Mouse (Mus musculus) 416B (cell line): Measurements from ENCODE around the gene Rassf4.

Experiments
- DNase-seq: peaks from one replicate; pipeline ENCODE4 v3.0.0; 2011; ENCODE audit warnings: low read depth

Gene Rassf4

GRCm38 (mm10) chr6:116673471-116674282, at the start of gene Rassf4:
TSS of gene Rassf4 (minus strand) at chr6:116673952.
- no peak for DNase-seq

GRCm38 (mm10) chr6:116718920-116719319, 45.2 kb upstream of the Rassf4 start:
- DNase-seq = no peak

- DNase-seq = no peak
Measured at GRCm38 (mm10) chr6:116718361-116718760, 44.6 kb upstream of the Rassf4 start.

- no peak for DNase-seq
Measured at GRCm38 (mm10) chr6:116717851-116718250, 44.1 kb upstream of the Rassf4 start.

- no peak for DNase-seq
Measured at GRCm38 (mm10) chr6:116716666-116717065, 42.9 kb upstream of the Rassf4 start, which contains the start of gene Tmem72. TSS of gene Tmem72 (minus strand) at chr6:116716913.

- DNase-seq = no peak
Measured at GRCm38 (mm10) chr6:116715166-116715565, 41.4 kb upstream of the Rassf4 start.

GRCm38 (mm10) chr6:116714576-116714975, 40.8 kb upstream of the Rassf4 start:
- DNase-seq = no peak

GRCm38 (mm10) chr6:116713966-116714365, 40.2 kb upstream of the Rassf4 start:
- DNase-seq = no peak

- no peak for DNase-seq
Measured at GRCm38 (mm10) chr6:116712503-116712902, 38.8 kb upstream of the Rassf4 start.

GRCm38 (mm10) chr6:116712062-116712461, 38.3 kb upstream of the Rassf4 start:
- DNase-seq = no peak

- no peak for DNase-seq
Measured at GRCm38 (mm10) chr6:116704320-116704719, 30.6 kb upstream of the Rassf4 start.

GRCm38 (mm10) chr6:116700821-116701220, 27.1 kb upstream of the Rassf4 start:
- DNase-seq = peak; percentile 14

GRCm38 (mm10) chr6:116697896-116698425, 24.2 kb upstream of the Rassf4 start:
- DNase-seq = no peak

- peak; percentile 66 for DNase-seq
Measured at GRCm38 (mm10) chr6:116697413-116697812, 23.7 kb upstream of the Rassf4 start.

GRCm38 (mm10) chr6:116694346-116694745, 20.6 kb upstream of the Rassf4 start:
- no peak for DNase-seq

- DNase-seq = no peak
Measured at GRCm38 (mm10) chr6:116693639-116694038, 19.9 kb upstream of the Rassf4 start.

GRCm38 (mm10) chr6:116682317-116682716, 8.6 kb upstream of the Rassf4 start:
- peak; percentile 72 for DNase-seq

GRCm38 (mm10) chr6:116679563-116680288, 6.0 kb upstream of the Rassf4 start:
- no peak for DNase-seq

- DNase-seq = no peak
Measured at GRCm38 (mm10) chr6:116677321-116677720, 3.6 kb upstream of the Rassf4 start.

GRCm38 (mm10) chr6:116676355-116676913, 2.7 kb upstream of the Rassf4 start:
- no peak for DNase-seq

- DNase-seq = no peak
Measured at GRCm38 (mm10) chr6:116674283-116674886, 633 bp upstream of the Rassf4 start.

GRCm38 (mm10) chr6:116672349-116672748, 1.4 kb downstream of the Rassf4 start:
- DNase-seq = no peak
